Mouse (Mus musculus) mouse trophoblast stem cell (cell line): ENCODE measurements around the gene Zfp867.

Experiments
- in situ Hi-C, 2 experiments: fragments of 300-500 bp; cut with MseI, MboI; formaldehyde crosslinking; loops; 2 replicates in 1 of 2; 3 replicates in 1 of 2; pipeline ENCODE4 v1.15.1; 2025

Gene Zfp867

GRCm38 (mm10) chr11:59472326-59472677, at the start of gene Zfp867:
Gene Zfp867, minus strand, starts transcription at chr11:59472474.
- in situ Hi-C loops, result no loop called here

- in situ Hi-C loops, result no loop called here
These were observed 47.6 kb upstream of the Zfp867 start for GRCm38 (mm10) chr11:59519741-59520495.

GRCm38 (mm10) chr11:59518226-59518625, 46.0 kb upstream of the Zfp867 start:
- in situ Hi-C loops, result no loop called here

DNA sequence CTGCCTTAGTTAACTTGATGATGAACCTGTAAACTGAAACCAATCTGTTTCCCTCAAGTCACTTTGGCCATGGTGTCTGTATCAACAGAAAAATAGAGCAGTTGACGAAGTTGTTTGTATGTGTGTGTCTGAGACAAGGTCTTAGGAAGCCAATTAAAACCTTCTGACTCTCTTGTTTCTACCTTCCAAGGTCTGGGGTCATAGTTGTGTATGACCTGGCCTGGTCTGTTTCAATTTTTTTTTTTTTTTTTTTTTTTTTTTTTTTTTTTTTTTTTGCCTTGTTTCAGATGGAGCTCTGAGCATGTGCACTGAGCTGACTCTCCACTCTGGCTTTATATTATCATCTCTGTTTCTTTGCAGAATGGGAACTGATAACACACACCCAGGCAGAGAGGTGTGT, 45.2 kb upstream of the Zfp867 start:
- in situ Hi-C loops, result no loop called here

GRCm38 (mm10) chr11:59514789-59515188, 42.5 kb upstream of the Zfp867 start:
- in situ Hi-C loops, result no loop called here

DNA sequence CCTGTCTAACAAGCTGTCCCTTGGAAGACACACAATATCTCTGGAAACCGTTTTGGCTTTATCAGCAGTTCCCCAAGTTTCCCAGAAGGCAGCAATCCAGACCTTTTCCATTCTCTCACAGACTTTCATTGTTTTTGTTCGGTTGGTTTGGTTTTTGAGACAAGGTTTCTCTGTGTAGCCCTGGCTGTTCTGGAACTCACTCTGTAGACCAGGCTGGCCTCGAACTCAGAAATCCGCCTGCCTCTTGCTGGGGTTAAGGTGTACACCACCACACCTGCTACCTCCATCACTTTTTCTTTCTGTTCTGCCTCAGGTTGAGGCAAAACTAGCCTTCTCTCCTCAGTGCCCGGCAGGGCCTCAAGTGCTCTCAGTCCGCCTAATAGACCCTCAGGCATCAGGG, 42.1 kb upstream of the Zfp867 start:
- in situ Hi-C loops, result no loop called here

- in situ Hi-C loops, result no loop called here
These were observed 41.3 kb upstream of the Zfp867 start for GRCm38 (mm10) chr11:59513556-59513955.

- in situ Hi-C loops, result no loop called here
These were observed 40.5 kb upstream of the Zfp867 start for GRCm38 (mm10) chr11:59512733-59513132.

GRCm38 (mm10) chr11:59511558-59511957, 39.3 kb upstream of the Zfp867 start:
- in situ Hi-C loops, result no loop called here

DNA sequence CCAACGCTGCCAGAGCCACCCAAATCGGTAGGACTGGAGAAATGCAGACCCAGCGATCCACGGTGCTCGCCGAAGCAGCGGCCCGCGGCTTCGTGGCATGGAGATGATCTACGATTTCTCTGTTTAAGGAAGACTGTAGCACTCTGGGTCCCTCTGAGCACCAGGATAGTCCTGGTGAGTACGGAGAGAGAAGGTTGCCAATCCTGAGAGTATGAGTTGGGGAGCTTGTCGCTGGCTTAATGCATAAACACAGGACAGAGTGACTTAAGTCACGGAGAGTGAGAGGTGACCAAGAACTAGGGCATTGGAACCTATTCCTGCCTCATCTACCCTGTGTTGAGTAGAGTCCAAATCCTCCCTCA, 34.4 kb upstream of the Zfp867 start:
- in situ Hi-C loops, result no loop called here

DNA sequence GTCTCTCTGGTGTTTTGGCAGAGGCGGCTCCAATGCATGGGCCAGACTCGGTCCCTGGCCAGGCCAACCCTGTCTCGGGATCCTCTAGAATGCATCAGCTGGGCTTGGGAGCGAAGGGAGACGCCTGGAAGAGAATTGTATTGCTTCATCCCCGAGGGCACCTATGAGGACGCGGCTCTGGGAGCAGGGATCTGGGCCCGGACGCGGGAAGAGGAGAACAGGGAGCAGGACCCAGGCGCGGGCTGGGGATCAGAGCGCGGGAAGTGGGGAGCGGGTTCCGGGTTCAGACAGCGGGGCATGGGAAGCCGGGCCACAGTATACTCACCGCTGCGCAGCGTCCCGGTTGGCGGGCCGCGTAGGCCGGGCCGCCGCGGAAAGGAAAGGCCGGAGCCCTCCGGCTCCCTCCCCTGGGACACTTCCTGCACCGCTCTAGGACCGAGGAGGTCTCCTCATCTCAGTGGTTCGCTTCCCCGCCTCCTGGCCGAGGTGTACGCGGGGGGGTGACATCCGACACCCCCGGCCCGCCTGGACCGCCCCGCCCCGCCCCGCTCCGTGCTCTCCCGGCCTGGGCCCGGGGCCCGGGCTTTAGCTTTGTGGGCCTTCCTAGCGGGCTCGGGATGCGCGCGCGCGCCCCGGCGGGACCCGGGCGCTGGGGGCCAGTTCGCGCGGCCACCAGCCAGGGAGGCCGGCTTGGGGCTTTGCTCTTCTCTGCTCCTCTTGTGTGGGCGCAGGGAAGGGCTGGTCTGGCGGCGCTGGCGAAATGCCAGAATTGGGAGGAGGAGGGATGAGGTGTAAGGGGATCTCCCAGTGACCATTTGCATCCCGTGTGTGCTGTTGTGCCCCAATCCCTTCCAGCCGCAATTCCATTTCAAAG, 33.8 kb upstream of the Zfp867 start:
- in situ Hi-C loops, result no loop called here

DNA sequence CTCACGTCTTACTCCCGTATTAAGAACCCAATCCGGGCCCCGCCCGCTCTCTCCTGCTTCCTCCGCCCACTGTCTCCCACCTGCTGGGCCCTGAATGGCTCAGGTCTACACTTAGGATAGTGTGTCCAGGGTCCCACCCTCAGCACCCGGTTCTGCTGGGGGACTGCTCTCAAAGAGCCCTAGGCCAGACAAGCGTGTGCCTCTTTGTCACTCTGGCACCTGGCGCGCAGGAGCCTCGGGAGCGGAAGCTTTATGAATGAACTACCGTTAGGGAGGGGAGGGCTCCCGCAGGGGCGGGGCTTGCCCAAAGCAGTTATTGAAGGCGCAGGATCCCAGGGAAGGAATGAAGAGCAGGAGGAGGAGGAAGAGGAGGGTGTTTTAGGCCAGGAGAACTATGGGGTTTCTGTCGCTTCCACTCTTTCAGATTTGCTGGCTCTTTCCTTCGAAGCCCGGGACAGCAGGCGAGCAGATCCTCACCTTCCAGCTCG, 33.1 kb upstream of the Zfp867 start:
- in situ Hi-C loops, result no loop called here

GRCm38 (mm10) chr11:59501978-59502700, 29.9 kb upstream of the Zfp867 start:
- in situ Hi-C loops, result no loop called here

- in situ Hi-C loops, result no loop called here
These were observed 25.5 kb upstream of the Zfp867 start for GRCm38 (mm10) chr11:59497747-59498146.

GRCm38 (mm10) chr11:59496672-59497310, 24.5 kb upstream of the Zfp867 start:
- in situ Hi-C loops, result no loop called here

- in situ Hi-C loops, result loop anchor here in 1 of 2 experiments (10.0 kb wide), 1 partner anchor 251 kb away; no protein-coding TSS in a partner anchor
These were observed 13.9 kb upstream of the Zfp867 start for GRCm38 (mm10) chr11:59486222-59486621.

DNA sequence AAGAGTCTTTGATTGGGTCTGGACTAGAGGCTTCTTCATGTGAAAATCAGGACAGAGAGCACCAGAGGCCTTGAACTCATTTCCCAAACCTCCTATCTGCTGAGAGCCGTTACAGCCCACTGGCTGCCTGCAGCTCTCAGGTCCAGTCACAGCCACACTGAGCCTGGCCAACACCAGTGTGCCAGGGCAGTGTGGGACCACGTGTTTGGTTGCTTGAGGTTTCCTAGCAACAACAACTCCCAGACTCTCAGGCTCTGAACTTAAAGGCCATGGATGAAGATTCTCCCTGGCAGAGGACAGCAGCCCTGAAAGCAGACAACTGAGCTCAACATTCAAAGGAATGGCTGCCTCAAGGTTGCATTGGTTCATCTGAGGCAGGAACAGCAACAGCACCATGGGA, 13.4 kb upstream of the Zfp867 start:
- in situ Hi-C loops, result loop anchor here in 1 of 2 experiments (10.0 kb wide), 1 partner anchor 251 kb away; no protein-coding TSS in a partner anchor

DNA sequence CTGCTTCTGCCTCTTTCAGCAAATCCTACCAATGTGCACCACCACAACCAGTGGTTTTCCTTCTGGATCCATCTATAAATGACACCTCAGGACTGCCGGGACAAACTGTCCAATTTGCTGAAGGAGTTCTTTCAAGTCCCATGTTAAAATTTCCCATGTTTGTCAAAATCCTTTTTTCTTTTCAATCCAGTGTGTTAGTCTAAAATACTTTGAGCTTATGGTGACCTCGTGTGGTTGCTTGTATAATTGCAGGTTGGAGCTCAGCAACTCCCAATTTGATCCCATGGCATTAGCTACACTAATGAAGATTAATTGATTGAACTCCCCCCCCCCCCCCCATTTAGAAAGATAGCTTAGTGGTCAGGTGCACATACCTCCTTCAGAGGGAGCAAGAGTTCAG, 10.9 kb upstream of the Zfp867 start:
- in situ Hi-C loops, result loop anchor here in 1 of 2 experiments (10.0 kb wide), 1 partner anchor 248 kb away; no protein-coding TSS in a partner anchor

GRCm38 (mm10) chr11:59477240-59477639, 5.0 kb upstream of the Zfp867 start:
- in situ Hi-C loops, result loop anchor here (5.0 kb wide), 1 partner anchor 175 kb away; no protein-coding TSS in a partner anchor

DNA sequence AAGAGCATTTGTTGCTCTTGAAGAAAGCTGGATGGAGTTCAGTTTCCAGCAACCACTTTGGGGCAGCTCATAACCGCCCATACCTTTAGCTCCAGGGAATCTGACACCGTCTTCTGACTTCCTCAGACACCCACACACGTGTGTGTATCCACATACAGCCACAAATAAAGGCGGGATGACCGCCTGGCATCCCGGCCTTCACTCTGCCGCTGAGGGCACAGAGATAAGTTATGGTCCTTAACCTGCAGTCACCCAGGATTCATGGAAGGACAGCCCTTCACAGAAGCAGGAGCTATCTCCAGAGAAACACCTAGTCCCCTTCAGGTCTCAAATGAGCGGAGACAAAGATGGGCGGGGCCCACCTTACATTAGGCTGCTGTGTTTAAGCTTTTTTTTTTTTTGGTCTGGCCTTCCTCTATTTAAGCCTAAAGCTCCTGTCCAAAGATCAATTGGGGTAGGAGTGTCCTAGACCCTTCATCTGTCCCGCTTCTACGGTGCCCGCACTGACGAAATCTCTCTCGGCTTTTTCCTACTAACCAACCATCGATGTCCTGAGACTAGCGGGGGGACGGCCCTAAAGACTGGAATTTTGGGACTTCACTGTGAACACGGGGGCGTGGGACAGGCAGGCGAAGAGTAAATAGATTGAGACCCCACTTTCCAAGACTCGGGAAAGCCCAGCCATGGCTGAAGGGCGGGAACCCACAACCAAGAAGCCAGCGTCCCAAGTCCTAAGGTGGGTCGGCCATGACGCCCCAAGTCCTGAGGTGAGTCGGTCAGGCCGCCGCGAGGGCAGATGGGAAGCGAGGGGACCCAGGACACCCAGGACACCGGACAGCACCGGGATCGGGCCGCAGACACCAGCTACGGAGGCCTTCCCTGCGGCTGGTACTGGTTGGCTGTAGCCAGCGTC, 605 bp downstream of the Zfp867 start:
- in situ Hi-C loops, result no loop called here
